Mouse (Mus musculus) stomach, postnatal 0 days (tissue): ENCODE results near the gene G430095P16Rik.

Experiments used
- CTCF ChIP-seq: IDR thresholded peaks from 2 replicates; pipeline ENCODE4 v1.5.1; 2016; ENCODE audit warnings: antibody characterized with exemption, low read depth, mild to moderate bottlenecking, moderate library complexity
- EP300 ChIP-seq: optimal IDR thresholded peaks from 2 replicates; pipeline ENCODE3; 2016; ENCODE audit warnings: antibody characterized with exemption

GRCm38 (mm10) chr8:84686191-84687002 lies 36.4 kb upstream of the G430095P16Rik start, which contains the start of gene Trmt1:
- no peak for TF ChIP-seq CTCF
- no peak for TF ChIP-seq EP300
